Mouse (Mus musculus) heart, embryonic 16.5 days (tissue): Measurements from ENCODE around the gene Mpi. TPM values are rescaled to one million over a fixed set of nuclear protein-coding genes. Genes with fewer than 3 reads are reported as not detected.

ENCODE experiments used
- ATAC-seq: fragments of 200-750 bp; cut with Nextera tagmentation; replicated peaks from 2 replicates; pipeline ENCODE4 v1.8.0; 2017; ENCODE audit warnings: moderate number of reproducible peaks; ENCODE audit not compliant: insufficient read depth, low FRiP score; ENCODE audit errors: extremely low read depth
- H3K27ac ChIP-seq: fragments of 300-500 bp; sonication (generic); 2 replicates; pipeline ENCODE4 v1.5.1; 2014; ENCODE audit warnings: mild to moderate bottlenecking, low read length, control low read depth, moderate library complexity
- H3K27me3 ChIP-seq: fragments of 300-500 bp; sonication (generic); 2 replicates; pipeline ENCODE4 v1.6.1; 2014; ENCODE audit warnings: low read length, mixed read lengths; ENCODE audit not compliant: control insufficient read depth, insufficient read depth
- H3K36me3 ChIP-seq: fragments of 300-500 bp; sonication (generic); 2 replicates; pipeline ENCODE4 v1.6.1; 2014; ENCODE audit not compliant: control insufficient read depth, insufficient read depth
- H3K4me1 ChIP-seq: fragments of 300-500 bp; sonication (generic); 2 replicates; pipeline ENCODE4 v1.6.1; 2014; ENCODE audit warnings: low read length, mixed read lengths; ENCODE audit not compliant: control insufficient read depth, insufficient read depth
- H3K4me2 ChIP-seq: fragments of 300-500 bp; sonication (generic); 2 replicates; pipeline ENCODE4 v1.6.1; 2014; ENCODE audit warnings: low read depth, mild to moderate bottlenecking, control low read depth, low read length
- H3K4me3 ChIP-seq: fragments of 300-500 bp; sonication (generic); 2 replicates; pipeline ENCODE4 v1.5.1; 2014; ENCODE audit warnings: mild to moderate bottlenecking, control low read depth, low read length
- H3K9ac ChIP-seq: fragments of 300-500 bp; sonication (generic); 2 replicates; pipeline ENCODE4 v1.6.1; 2014; ENCODE audit warnings: low read length, control low read depth
- H3K9me3 ChIP-seq: fragments of 300-500 bp; sonication (generic); replicated peaks from 2 replicates; pipeline ENCODE4 v1.6.1; 2016; ENCODE audit warnings: low read length; ENCODE audit not compliant: control insufficient read depth
- WGBS: fragments of 180-500 bp; shearing (Covaris S2); extraction: QIAGEN DNeasy Blood & Tissue Kit; methylation state at CpG from one replicate; pipeline ENCODE4 v1.1.7; 2014; 5-methylcytosine and 5-hydroxymethylcytosine counted together
- polyA plus RNA-seq: library from polyadenylated mRNA; unstranded; fragments of >200 nt; fragmentation: Nextera tagmentation; extraction: Ambion mirVana; gene quantifications from 2 replicates; pipeline ENCODE4 v1.2.1, GENCODE M21; 2015

Gene Mpi
- polyA plus RNA-seq, 1 experiment from 2014 or later, result 89.8 TPM

DNA sequence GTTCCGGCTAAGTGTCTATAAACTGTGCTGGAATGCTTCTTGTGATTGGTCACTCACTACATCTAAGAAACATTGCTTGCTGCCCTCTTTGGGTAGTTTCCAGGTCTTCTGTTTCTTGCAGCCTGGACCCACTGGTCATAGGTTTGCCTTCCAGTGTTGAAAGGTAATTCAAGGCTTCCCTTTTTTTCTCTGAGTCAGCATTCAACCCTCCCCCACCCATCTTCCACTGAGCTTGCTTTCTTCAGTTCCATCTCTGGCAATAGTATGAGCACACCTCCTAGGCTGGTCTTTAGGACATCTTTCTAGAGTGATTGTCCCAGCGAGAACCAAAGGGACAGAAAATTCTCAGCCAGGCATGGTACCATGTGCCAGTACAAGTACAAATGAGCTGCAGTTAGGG, 13.0 kb downstream of the Mpi start:
- Histone ChIP-seq H3K9ac (no peak overlapping the region), H3K9me3 (no peaks in the 10 kb centered on the region), H3K4me3 (no peak overlapping the region), H3K36me3 (peaks cover 25% of the 10 kb centered on the region), H3K4me1 (peaks cover 13% of the 10 kb centered on the region), H3K27me3 (no peaks in the 10 kb centered on the region), H3K4me2 (no peak overlapping the region), H3K27ac (no peak overlapping the region)
- no peak for ATAC-seq
- 85% methylated on average over 2 of the region's 2 CpGs for WGBS

DNA sequence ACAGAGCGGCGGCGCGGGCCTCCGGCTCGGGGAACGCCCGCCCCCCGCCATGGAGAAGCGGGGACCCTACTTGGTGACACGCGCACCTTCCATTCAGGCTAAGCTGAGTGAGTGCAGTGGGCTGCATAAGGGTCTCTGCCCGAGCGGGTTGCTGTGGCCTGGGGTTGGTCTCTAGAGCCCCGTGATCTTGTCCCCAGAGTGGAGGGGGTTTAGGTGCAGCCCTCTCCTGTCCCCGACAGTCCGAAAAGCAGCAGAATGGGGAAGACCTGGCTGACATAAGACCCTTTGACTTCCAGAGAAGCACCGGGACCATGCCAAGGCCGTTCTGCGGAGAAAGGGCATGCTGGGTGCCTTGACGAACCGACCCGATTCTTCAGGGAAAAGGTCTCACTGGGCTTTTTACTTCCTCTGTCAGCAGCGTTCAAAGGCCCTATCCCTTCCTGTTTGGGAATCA, 14.8 kb downstream of the Mpi start:
- Histone ChIP-seq H3K4me3 (peak overlapping the region; percentile 94), H3K36me3 (peaks cover 17% of the 10 kb centered on the region), H3K4me2 (peak overlapping the region; percentile 91), H3K9me3 (no peaks in the 10 kb centered on the region), H3K4me1 (peaks cover 13% of the 10 kb centered on the region), H3K9ac (peak overlapping the region; percentile 96), H3K27me3 (no peaks in the 10 kb centered on the region), H3K27ac (peak overlapping the region; percentile 86)
- under 1% methylated on average over 24 of the region's 24 CpGs for WGBS
- peak; percentile 66 for ATAC-seq

DNA sequence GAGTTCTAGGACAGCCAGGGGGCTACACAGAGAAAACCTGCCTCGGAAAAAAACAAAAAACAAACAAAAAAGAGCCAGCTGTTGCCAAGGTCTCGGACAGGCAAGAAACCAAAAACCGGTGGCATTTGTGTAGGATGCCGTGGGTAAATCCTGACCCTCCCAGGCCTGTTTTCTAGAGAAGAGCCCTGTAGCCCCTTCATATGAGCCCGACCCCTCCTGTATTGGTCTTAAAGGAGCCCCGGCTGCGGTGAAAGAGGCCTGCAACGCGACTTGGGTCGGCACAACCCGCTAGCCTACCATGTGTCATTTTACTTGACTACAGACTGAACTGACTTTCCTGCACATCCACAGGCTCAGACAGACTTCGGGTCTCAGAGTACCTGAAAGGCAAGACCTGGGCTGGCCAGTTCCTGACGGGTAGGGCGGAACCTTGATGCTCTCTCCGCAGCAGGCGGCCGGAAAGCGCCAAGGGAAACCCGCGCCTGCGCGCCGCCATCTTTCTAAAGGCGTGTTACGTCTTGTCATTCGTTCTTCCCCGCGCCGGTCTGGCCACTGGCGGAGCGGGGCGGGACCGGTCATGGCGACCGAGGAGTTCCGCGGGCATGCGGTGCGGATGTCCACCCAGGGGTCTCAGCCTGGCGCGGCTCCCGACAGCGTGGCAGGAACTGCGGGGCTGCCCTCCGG, 15.4 kb downstream of the Mpi start, which contains the start of gene Fam219b:
Gene Fam219b (plus strand): TSS at position 485 of the 684 bp plus-strand sequence.
- 2% methylated on average over 45 of the region's 45 CpGs for WGBS

DNA sequence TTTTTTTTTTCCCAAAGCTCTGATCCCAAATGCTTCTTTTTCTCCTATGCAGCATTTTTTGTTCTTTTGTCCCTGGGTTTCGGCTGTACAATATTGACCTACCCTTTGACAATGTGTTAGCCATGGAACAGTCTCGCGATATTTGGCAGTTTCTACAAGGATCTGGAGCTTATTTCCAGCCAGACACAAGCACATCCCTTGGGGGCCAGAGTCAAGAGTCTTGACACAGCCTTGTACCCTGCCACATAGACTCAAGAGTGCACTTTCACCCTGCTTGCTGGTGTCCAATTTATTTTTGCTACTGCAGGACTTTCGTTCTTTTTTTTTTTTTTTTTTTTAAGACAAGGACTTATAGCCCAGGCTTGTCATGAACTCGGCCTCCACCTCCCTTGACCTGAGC, 16.2 kb downstream of the Mpi start:
- Histone ChIP-seq H3K27ac (no peak overlapping the region), H3K9me3 (no peaks in the 10 kb centered on the region), H3K4me1 (peaks cover 13% of the 10 kb centered on the region), H3K4me2 (peak overlapping the region; percentile 91; the same call in 1 of the 2 replicates), H3K27me3 (no peaks in the 10 kb centered on the region), H3K36me3 (peaks cover 28% of the 10 kb centered on the region), H3K9ac (peak overlapping the region; percentile 96; the same call in 1 of the 2 replicates), H3K4me3 (no peak overlapping the region)
- no peak for ATAC-seq
- 81% methylated on average over 5 of the region's 5 CpGs for WGBS

More for the DNA sequence above, 15.4 kb downstream of the Mpi start, which contains the start of gene Fam219b:
- Histone ChIP-seq H3K9ac (peak within 1 kb of the TSS; percentile 96), H3K4me1 (peaks cover 13% of the 10 kb centered on the region), H3K36me3 (peaks cover 21% of the 10 kb centered on the region), H3K4me3 (peak within 1 kb of the TSS; percentile 94), H3K4me2 (peak within 1 kb of the TSS; percentile 91), H3K9me3 (no peaks in the 10 kb centered on the region), H3K27me3 (no peaks in the 10 kb centered on the region), H3K27ac (peak within 1 kb of the TSS; percentile 86)
- peak; percentile 87 for ATAC-seq

DNA sequence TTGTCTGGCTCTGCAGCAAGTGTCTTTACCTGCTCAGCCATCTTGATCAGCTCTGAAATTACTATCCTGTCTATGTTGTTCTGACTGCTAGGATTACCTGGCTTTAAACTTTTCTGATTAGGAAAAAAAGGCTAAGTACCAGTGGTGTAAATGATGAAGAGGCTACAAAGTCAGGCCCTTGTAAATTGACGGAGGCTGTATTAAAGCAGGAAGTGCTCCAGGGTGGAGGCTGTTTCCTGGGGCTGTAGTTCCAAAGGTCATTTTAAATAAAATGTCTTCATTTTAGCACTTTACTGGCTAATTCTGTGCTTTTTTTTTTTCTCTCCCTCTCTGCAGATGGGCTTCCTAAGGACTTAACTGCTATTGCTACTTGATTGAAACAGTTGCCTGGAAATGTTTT, 20.6 kb downstream of the Mpi start:
- Histone ChIP-seq H3K9ac (no peak overlapping the region), H3K4me1 (peaks cover 3% of the 10 kb centered on the region; the same call in 1 of the 2 replicates), H3K27ac (no peak overlapping the region; the same call in 1 of the 2 replicates), H3K9me3 (no peaks in the 10 kb centered on the region), H3K36me3 (peaks cover 38% of the 10 kb centered on the region), H3K27me3 (no peaks in the 10 kb centered on the region), H3K4me3 (no peak overlapping the region), H3K4me2 (no peak overlapping the region)
- ATAC-seq, result no peak
- WGBS, result 57% methylated on average over 1 of the region's 1 CpGs

- peaks cover 29% of the 10 kb centered on the region for H3K4me1 ChIP-seq
- ATAC-seq, result no peak
- H3K27me3 ChIP-seq, result no peaks in the 10 kb centered on the region
- H3K36me3 ChIP-seq, result peaks cover 15% of the 10 kb centered on the region
- no peak overlapping the region for H3K4me3 ChIP-seq
- H3K4me2 ChIP-seq, result no peak overlapping the region
- no peak overlapping the region for H3K27ac ChIP-seq
- no peak overlapping the region for H3K9ac ChIP-seq
- no peaks in the 10 kb centered on the region for H3K9me3 ChIP-seq
These were observed 26.1 kb downstream of the Mpi start for GRCm38 (mm10) chr9:57526435-57526834.

GRCm38 (mm10) chr9:57525516-57525915, 27.0 kb downstream of the Mpi start:
- 59% methylated on average over 2 of the region's 2 CpGs for WGBS
- Histone ChIP-seq H3K9ac (no peak overlapping the region), H3K27me3 (no peaks in the 10 kb centered on the region), H3K36me3 (peaks cover 9% of the 10 kb centered on the region), H3K4me1 (peaks cover 29% of the 10 kb centered on the region), H3K9me3 (no peaks in the 10 kb centered on the region), H3K27ac (no peak overlapping the region), H3K4me3 (no peak overlapping the region), H3K4me2 (0 out of 2 replicates have a peak overlapping the region, but pooled peaks have one; percentile 5)
- no peak for ATAC-seq

GRCm38 (mm10) chr9:57524439-57524838, 28.1 kb downstream of the Mpi start:
- Histone ChIP-seq H3K9ac (peak overlapping the region; percentile 36; the same call in 1 of the 2 replicates), H3K4me3 (no peak overlapping the region), H3K4me1 (peaks cover 32% of the 10 kb centered on the region), H3K4me2 (peak overlapping the region; percentile 40), H3K27me3 (no peaks in the 10 kb centered on the region), H3K36me3 (peaks cover 3% of the 10 kb centered on the region; the same call in 1 of the 2 replicates), H3K9me3 (no peaks in the 10 kb centered on the region), H3K27ac (no peak overlapping the region)
- ATAC-seq, result no peak

GRCm38 (mm10) chr9:57523754-57524153, 28.8 kb downstream of the Mpi start:
- no peak for ATAC-seq
- Histone ChIP-seq H3K9ac (peak overlapping the region; percentile 36; the same call in 1 of the 2 replicates), H3K4me3 (peak overlapping the region; percentile 12; the same call in 1 of the 2 replicates)

More at GRCm38 (mm10) chr9:57523754-57524153, 28.8 kb downstream of the Mpi start:
- no peaks in the 10 kb centered on the region for H3K27me3 ChIP-seq
- H3K27ac ChIP-seq, result no peak overlapping the region
- peaks cover 32% of the 10 kb centered on the region for H3K4me1 ChIP-seq
- no peaks in the 10 kb centered on the region for H3K9me3 ChIP-seq
- WGBS, result 83% methylated on average over 1 of the region's 1 CpGs
- peak overlapping the region; percentile 40 for H3K4me2 ChIP-seq
- no peaks in the 10 kb centered on the region for H3K36me3 ChIP-seq
